Mouse (Mus musculus) megakaryocyte, embryonic 14.5 days (primary cell): ENCODE data around the gene Trpv6. TPM values are rescaled to one million over a fixed set of nuclear protein-coding genes. Genes with fewer than 3 reads are reported as not detected.

Experiments
- H3K27me3 ChIP-seq: replicated peaks from 2 replicates; pipeline ENCODE3; 2012; ENCODE audit warnings: inconsistent platforms
- H3K36me3 ChIP-seq: replicated peaks from 2 replicates; pipeline ENCODE3; 2012; ENCODE audit warnings: low read length, inconsistent platforms, mixed read lengths
- H3K4me1 ChIP-seq: 2 replicates; pipeline ENCODE4 v1.6.1; 2012; ENCODE audit warnings: inconsistent platforms
- H3K4me3 ChIP-seq: replicated peaks from 2 replicates; pipeline ENCODE3; 2012; ENCODE audit warnings: moderate library complexity, mild to moderate bottlenecking, inconsistent platforms
- H3K9me3 ChIP-seq: 2 replicates; pipeline ENCODE4 v1.6.1; 2012; ENCODE audit warnings: inconsistent platforms
- FLI1 ChIP-seq: IDR thresholded peaks from 2 replicates; pipeline ENCODE4 v1.6.1; 2012; ENCODE audit warnings: low read length, inconsistent platforms, mixed read lengths
- GATA1 ChIP-seq: IDR thresholded peaks from 3 replicates; pipeline ENCODE4 v1.6.1; 2012; ENCODE audit warnings: mixed read lengths, low read length, inconsistent platforms, borderline replicate concordance
- polyA plus RNA-seq: library from polyadenylated mRNA; stranded (reverse); fragments of >175 nt; gene quantifications from 2 replicates; pipeline ENCODE4 v1.2.3, GENCODE M21; 2012; ENCODE audit warnings: low replicate concordance; ENCODE audit not compliant: insufficient read depth

Gene Trpv6
- polyA plus RNA-seq, 1 experiment = not detected

DNA sequence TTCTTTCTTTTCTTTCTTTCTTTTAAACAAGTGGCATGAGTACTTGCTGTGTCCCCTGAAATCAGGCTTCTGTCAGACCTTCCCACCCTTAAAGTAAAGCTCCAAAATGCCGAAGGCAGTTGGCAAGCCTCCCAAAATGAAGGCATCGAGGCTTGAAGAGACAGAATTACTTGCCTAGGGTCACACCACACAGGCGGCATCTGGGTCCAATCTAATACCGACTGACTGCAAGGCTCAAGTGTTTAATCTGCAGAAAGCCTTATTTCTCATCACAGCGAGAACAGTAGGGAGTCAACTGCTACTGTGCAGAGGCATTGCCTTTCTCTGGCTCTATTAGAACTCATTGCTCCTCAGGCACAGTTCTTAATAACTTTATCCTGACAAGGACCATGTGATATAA lies 58.9 kb downstream of the Trpv6 start:
- Histone ChIP-seq H3K4me3 (no peak overlapping the region), H3K27me3 (no peaks in the 10 kb centered on the region), H3K36me3 (no peaks in the 10 kb centered on the region), H3K9me3 (0 out of 2 replicates have a peak, but pooled peaks cover under 1% of the 10 kb centered on the region), H3K4me1 (no peaks in the 10 kb centered on the region)
- TF ChIP-seq GATA1 (no peak), FLI1 (no peak)

DNA sequence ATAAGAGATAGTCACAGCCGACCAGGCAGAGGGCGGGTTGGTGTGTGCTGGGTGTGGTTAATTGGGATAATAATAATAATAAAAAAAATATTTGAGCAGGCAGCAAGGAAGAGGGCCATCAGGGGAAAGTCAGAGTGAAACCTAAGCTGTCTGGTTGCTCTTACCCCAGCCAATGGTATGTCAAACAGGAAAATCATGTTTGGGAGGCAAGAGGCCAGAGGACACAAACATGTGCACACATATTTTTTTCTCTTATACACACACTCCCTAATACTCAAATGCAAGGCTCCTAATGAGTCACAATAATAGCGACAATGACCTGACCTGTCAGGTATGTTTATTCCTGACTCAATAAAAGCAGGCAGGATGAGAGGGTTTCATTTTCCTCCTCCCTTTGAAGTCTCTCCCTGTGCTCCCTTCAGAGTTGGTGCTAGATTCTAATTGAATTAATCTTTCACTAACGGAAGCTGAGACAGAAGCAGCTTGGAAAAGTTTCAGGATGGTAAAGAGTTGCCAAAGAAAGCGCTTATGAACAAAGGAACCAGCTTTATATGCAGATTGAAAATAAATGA lies 59.6 kb downstream of the Trpv6 start:
- no peaks in the 10 kb centered on the region for H3K9me3 ChIP-seq
- no peaks in the 10 kb centered on the region for H3K36me3 ChIP-seq
- H3K27me3 ChIP-seq = no peaks in the 10 kb centered on the region
- TF ChIP-seq FLI1 (no peak), GATA1 (no peak)
- no peaks in the 10 kb centered on the region for H3K4me1 ChIP-seq
- H3K4me3 ChIP-seq = no peak overlapping the region

Other genes starting within 250 kb of the Trpv6 start
- not detected in 2 replicates for gene Gm5771, start 244.0 kb downstream of the Trpv6 start, polyA plus RNA-seq
- not detected in 2 replicates for gene Gm10334, start 190.3 kb downstream of the Trpv6 start, polyA plus RNA-seq
- not detected in 2 replicates for gene Prss1, start 177.5 kb downstream of the Trpv6 start, polyA plus RNA-seq
- gene Prss2, start 114.6 kb downstream of the Trpv6 start, polyA plus RNA-seq = not detected in 2 replicates
- gene Ephb6, start 30.9 kb downstream of the Trpv6 start, polyA plus RNA-seq = 1.9 and 7.7 TPM in 2 replicates
- gene Trpv5, start 44.4 kb upstream of the Trpv6 start, polyA plus RNA-seq = not detected in 2 replicates
- gene Llcfc1, start 48.0 kb upstream of the Trpv6 start, polyA plus RNA-seq = not detected in 2 replicates
- 0.48 TPM in 1 of 2 replicates, not detected in the other for gene Kel, start 67.9 kb upstream of the Trpv6 start, polyA plus RNA-seq
- gene Olfr459, start 138.8 kb upstream of the Trpv6 start, polyA plus RNA-seq = not detected in 2 replicates
- not detected in 2 replicates for gene Pip, start 211.1 kb upstream of the Trpv6 start, polyA plus RNA-seq
- gene Sval2, start 216.6 kb upstream of the Trpv6 start, polyA plus RNA-seq = not detected in 2 replicates